Mouse (Mus musculus) gastrocnemius, postnatal 4 days (tissue): ENCODE measurements around the gene Ica1. TPM values are rescaled to one million over a fixed set of nuclear protein-coding genes. Genes with fewer than 3 reads are reported as not detected.
A peak's percentile ranks its signal among the peaks of the same experiment; 100 is the strongest.

Source experiments
- DNase-seq, 2 experiments: peaks; one replicate each; pipeline ENCODE4 v3.0.0; 2021 to 2022; ENCODE audit warnings: low spot score in 2 of 2, mixed read lengths in 2 of 2
- long read RNA-seq, 2 experiments: library from polyadenylated mRNA; stranded (forward); transcript quantifications; one replicate each; pipeline ENCODE4 v2.0.0; 2021
- total RNA-seq, 2 experiments: library from RNA; stranded (reverse); gene quantifications; 2 replicates each; pipeline ENCODE4 v1.2.3; 2021

Ica1 gene
- 1 to 10 TPM; 3.9 to 5.5 TPM for total RNA-seq
- long read RNA-seq, experiment 1, partial matches to known transcripts: 0 of 3 reads
- long read RNA-seq, experiment 1, other reads (novel, unspliced or antisense): 0 of 3 reads
- long read RNA-seq, experiment 2, partial matches to known transcripts: 0 of 4 reads
- long read RNA-seq, experiment 2, other reads (novel, unspliced or antisense): 2 of 4 reads

GRCm38 (mm10) chr6:8778296-8778649 is at the start of gene Ica1:
Ica1 (minus strand) TSS chr6:8778488.
- no peak for DNase-seq

- no peak for DNase-seq
These were observed 41.6 kb upstream of the Ica1 start for GRCm38 (mm10) chr6:8819866-8820265.

- DNase-seq: no peak
These were observed 36.2 kb upstream of the Ica1 start for GRCm38 (mm10) chr6:8814332-8815002.

GRCm38 (mm10) chr6:8802561-8803150 is 24.4 kb upstream of the Ica1 start:
- DNase-seq: no peak

GRCm38 (mm10) chr6:8792385-8792784 is 14.1 kb upstream of the Ica1 start:
- DNase-seq: no peak

- DNase-seq: no peak
These were observed 13.5 kb upstream of the Ica1 start for GRCm38 (mm10) chr6:8791781-8792180.

GRCm38 (mm10) chr6:8780618-8781017 is 2.3 kb upstream of the Ica1 start:
- no peak for DNase-seq

GRCm38 (mm10) chr6:8777411-8778295 is 635 bp downstream of the Ica1 start:
- DNase-seq: peak; percentile 22 to 29

GRCm38 (mm10) chr6:8771539-8771938 is 6.7 kb downstream of the Ica1 start:
- no peak for DNase-seq

GRCm38 (mm10) chr6:8770341-8770740 is 7.9 kb downstream of the Ica1 start:
- DNase-seq: no peak

GRCm38 (mm10) chr6:8769803-8770202 is 8.5 kb downstream of the Ica1 start:
- DNase-seq: no peak

GRCm38 (mm10) chr6:8766652-8767051 is 11.6 kb downstream of the Ica1 start:
- no peak for DNase-seq

GRCm38 (mm10) chr6:8765801-8766200 is 12.5 kb downstream of the Ica1 start:
- DNase-seq: no peak

- no peak for DNase-seq
These were observed 13.2 kb downstream of the Ica1 start for GRCm38 (mm10) chr6:8765064-8765463.

- DNase-seq: no peak
These were observed 17.5 kb downstream of the Ica1 start for GRCm38 (mm10) chr6:8760708-8761294.

- no peak for DNase-seq
These were observed 18.4 kb downstream of the Ica1 start for GRCm38 (mm10) chr6:8759901-8760300.

- no peak for DNase-seq
These were observed 22.5 kb downstream of the Ica1 start for GRCm38 (mm10) chr6:8755760-8756276.

GRCm38 (mm10) chr6:8754486-8754885 is 23.8 kb downstream of the Ica1 start:
- no peak for DNase-seq

- no peak for DNase-seq
These were observed 24.6 kb downstream of the Ica1 start for GRCm38 (mm10) chr6:8753723-8754036.

- DNase-seq: no peak
These were observed 25.1 kb downstream of the Ica1 start for GRCm38 (mm10) chr6:8752984-8753722.

- no peak for DNase-seq
These were observed 33.4 kb downstream of the Ica1 start for GRCm38 (mm10) chr6:8744886-8745285.
